Mouse (Mus musculus): ENCODE results near the gene Man1c1. TPM values are rescaled to one million over a fixed set of nuclear protein-coding genes. Genes with fewer than 3 reads are reported as not detected.

Gene Man1c1
- polyA plus RNA-seq (2012; rRNA removed) = 4.6 and 4.7 TPM in 2 replicates

- H3K27ac ChIP-seq (ENCODE audit: insufficient read depth, low read depth, low read length) = 0 out of 2 replicates have a peak within 1 kb of the TSS, but pooled peaks have one; percentile 68
- WGBS = under 1% methylated on average over 81 of the region's 81 CpGs
- H3K4me1 ChIP-seq (ENCODE audit: control insufficient read depth, insufficient read depth, low read length) = no peaks in the 10 kb centered on the region
- H3K27me3 ChIP-seq (replicated peaks; ENCODE audit: control insufficient read depth, insufficient read depth, low read length) = no peaks in the 10 kb centered on the region; the same call in 1 of the 2 replicates
- peak within 1 kb of the TSS; percentile 61 for H3K4me3 ChIP-seq (ENCODE audit: insufficient read depth, low read depth, low read length)
- TF ChIP-seq CTCF (conservative IDR thresholded peaks at IDR 0.05; ENCODE audit: insufficient read depth, insufficient read length, low read depth, low read length) = no peak
- no peak for TF ChIP-seq POLR2A (IDR thresholded peaks at IDR 0.05; ENCODE audit: low read depth, low read length)
- no peaks in the 10 kb centered on the region for H3K36me3 ChIP-seq (ENCODE audit: control insufficient read depth, insufficient read depth, low read length)
- peak; percentile 99 for DNase-seq
These were observed at the start of gene Man1c1 for GRCm38 (mm10) chr4:134703835-134704546. Gene Man1c1 (minus strand): TSS chr4:134704290.

DNA sequence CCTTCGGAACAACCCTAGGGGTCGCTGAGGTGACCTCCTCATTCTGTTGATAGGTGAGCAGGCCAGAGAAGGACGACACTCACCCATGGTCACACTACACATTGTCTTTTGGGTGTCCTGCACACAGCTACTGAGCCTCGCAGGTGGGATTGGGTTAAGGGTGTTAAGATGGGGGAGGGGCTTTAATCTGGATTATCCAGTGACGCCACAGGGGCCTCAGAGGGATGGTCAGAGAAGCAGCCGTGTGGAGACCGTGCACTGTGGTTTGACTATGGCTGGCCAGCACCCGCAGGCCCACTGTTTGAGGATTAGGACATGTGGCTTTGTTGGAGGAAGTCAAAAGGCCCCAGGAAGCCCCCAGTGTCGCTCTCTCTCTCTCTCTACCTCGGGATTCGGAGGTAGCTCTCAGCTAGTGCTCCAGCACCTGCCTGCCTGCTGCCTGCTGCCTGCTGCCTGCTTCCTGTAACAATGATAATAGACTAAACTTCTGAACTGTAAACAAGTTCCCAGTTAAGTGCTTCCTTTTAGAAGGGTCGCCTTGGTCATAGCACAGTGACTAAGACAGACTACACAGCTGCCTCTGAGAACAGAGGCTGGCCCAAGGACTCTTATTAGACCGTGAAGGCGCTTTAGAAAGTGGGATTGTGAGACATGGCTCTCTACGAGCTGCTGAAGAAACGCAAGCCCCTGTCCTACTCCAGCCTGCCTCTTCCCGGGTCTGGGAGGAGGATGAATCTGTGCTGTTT lies 49.6 kb upstream of the Man1c1 start:
- 72% methylated on average over 17 of the region's 17 CpGs for WGBS
- no peak overlapping the region for H3K27ac ChIP-seq (ENCODE audit: insufficient read depth, low read depth, low read length)
- no peak for TF ChIP-seq CTCF (conservative IDR thresholded peaks at IDR 0.05; ENCODE audit: insufficient read depth, insufficient read length, low read depth, low read length)
- TF ChIP-seq POLR2A (IDR thresholded peaks at IDR 0.05; ENCODE audit: low read depth, low read length) = no peak
- H3K4me3 ChIP-seq (ENCODE audit: insufficient read depth, low read depth, low read length) = no peak overlapping the region
- no peaks in the 10 kb centered on the region for H3K36me3 ChIP-seq (ENCODE audit: control insufficient read depth, insufficient read depth, low read length)
- H3K27me3 ChIP-seq (replicated peaks; ENCODE audit: control insufficient read depth, insufficient read depth, low read length) = no peaks in the 10 kb centered on the region
- peaks cover 5% of the 10 kb centered on the region; the same call in 1 of the 2 replicates for H3K4me1 ChIP-seq (ENCODE audit: control insufficient read depth, insufficient read depth, low read length)
- DNase-seq = no peak

- DNase-seq = no peak
- Histone ChIP-seq H3K4me3 (ENCODE audit: insufficient read depth, low read depth, low read length) (no peak overlapping the region), H3K4me1 (ENCODE audit: control insufficient read depth, insufficient read depth, low read length) (no peaks in the 10 kb centered on the region), H3K36me3 (ENCODE audit: control insufficient read depth, insufficient read depth, low read length) (no peaks in the 10 kb centered on the region), H3K27ac (ENCODE audit: insufficient read depth, low read depth, low read length) (no peak overlapping the region), H3K27me3 (replicated peaks; ENCODE audit: control insufficient read depth, insufficient read depth, low read length) (no peaks in the 10 kb centered on the region)
- WGBS = 65% methylated on average over 11 of the region's 11 CpGs
- TF ChIP-seq CTCF (conservative IDR thresholded peaks at IDR 0.05; ENCODE audit: insufficient read depth, insufficient read length, low read depth, low read length) (no peak), POLR2A (IDR thresholded peaks at IDR 0.05; ENCODE audit: low read depth, low read length) (no peak)
These were observed 48.9 kb upstream of the Man1c1 start for GRCm38 (mm10) chr4:134752911-134753426.

DNA sequence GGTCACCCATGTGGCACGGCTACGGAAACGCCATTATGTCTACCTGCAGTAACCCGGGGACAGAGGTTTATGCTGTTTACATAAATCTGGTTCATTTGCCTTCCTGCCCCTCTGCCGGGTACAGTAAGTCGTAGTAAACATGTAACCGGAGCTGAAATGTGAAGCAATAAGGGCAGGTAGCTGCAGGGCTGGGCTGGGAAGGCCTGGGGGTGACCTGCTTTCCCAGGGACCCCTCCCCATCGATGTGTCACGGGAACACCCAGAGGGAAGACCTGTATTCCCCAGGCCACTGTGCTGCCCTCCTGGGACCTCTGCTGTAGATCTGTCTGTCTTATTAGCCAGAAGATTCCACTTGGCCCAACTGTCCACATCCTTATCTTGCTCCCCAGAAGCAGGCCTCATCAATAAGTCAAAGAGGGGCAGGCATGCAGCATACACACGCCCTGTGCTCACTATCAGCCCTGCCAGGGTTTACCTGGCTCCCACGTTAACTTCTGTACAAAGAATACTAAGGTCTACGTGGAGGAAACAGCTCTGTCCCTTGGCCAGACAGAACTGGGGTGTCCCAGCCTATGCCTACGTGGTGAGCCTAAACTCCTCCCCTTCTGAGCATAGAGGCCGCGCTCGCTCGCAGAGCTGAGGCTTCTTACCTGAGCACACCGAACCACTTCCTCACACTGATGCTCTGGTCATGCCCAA lies 47.7 kb upstream of the Man1c1 start:
- H3K4me3 ChIP-seq (ENCODE audit: insufficient read depth, low read depth, low read length) = no peak overlapping the region
- TF ChIP-seq CTCF (conservative IDR thresholded peaks at IDR 0.05; ENCODE audit: insufficient read depth, insufficient read length, low read depth, low read length) (no peak), POLR2A (IDR thresholded peaks at IDR 0.05; ENCODE audit: low read depth, low read length) (no peak)
- WGBS = 73% methylated on average over 18 of the region's 18 CpGs
- no peak overlapping the region for H3K27ac ChIP-seq (ENCODE audit: insufficient read depth, low read depth, low read length)
- DNase-seq = no peak
- no peaks in the 10 kb centered on the region for H3K36me3 ChIP-seq (ENCODE audit: control insufficient read depth, insufficient read depth, low read length)
- H3K27me3 ChIP-seq (replicated peaks; ENCODE audit: control insufficient read depth, insufficient read depth, low read length) = no peaks in the 10 kb centered on the region
- H3K4me1 ChIP-seq (ENCODE audit: control insufficient read depth, insufficient read depth, low read length) = no peaks in the 10 kb centered on the region

GRCm38 (mm10) chr4:134750825-134751224 lies 46.7 kb upstream of the Man1c1 start:
- no peaks in the 10 kb centered on the region for H3K4me1 ChIP-seq (ENCODE audit: control insufficient read depth, insufficient read depth, low read length)
- no peaks in the 10 kb centered on the region for H3K27me3 ChIP-seq (replicated peaks; ENCODE audit: control insufficient read depth, insufficient read depth, low read length)
- no peaks in the 10 kb centered on the region for H3K36me3 ChIP-seq (ENCODE audit: control insufficient read depth, insufficient read depth, low read length)
- H3K4me3 ChIP-seq (ENCODE audit: insufficient read depth, low read depth, low read length) = no peak overlapping the region
- H3K27ac ChIP-seq (ENCODE audit: insufficient read depth, low read depth, low read length) = no peak overlapping the region
- WGBS = 75% methylated on average over 6 of the region's 6 CpGs
- DNase-seq = no peak
- no peak for TF ChIP-seq CTCF (conservative IDR thresholded peaks at IDR 0.05; ENCODE audit: insufficient read depth, insufficient read length, low read depth, low read length)

- no peaks in the 10 kb centered on the region for H3K36me3 ChIP-seq (ENCODE audit: control insufficient read depth, insufficient read depth, low read length)
- H3K4me1 ChIP-seq (ENCODE audit: control insufficient read depth, insufficient read depth, low read length) = no peaks in the 10 kb centered on the region
- no peak overlapping the region for H3K27ac ChIP-seq (ENCODE audit: insufficient read depth, low read depth, low read length)
- H3K4me3 ChIP-seq (ENCODE audit: insufficient read depth, low read depth, low read length) = no peak overlapping the region
- 39% methylated on average over 5 of the region's 5 CpGs for WGBS
- TF ChIP-seq POLR2A (IDR thresholded peaks at IDR 0.05; ENCODE audit: low read depth, low read length) (no peak), CTCF (conservative IDR thresholded peaks at IDR 0.05; ENCODE audit: insufficient read depth, insufficient read length, low read depth, low read length) (no peak)
- no peak for DNase-seq
- no peaks in the 10 kb centered on the region for H3K27me3 ChIP-seq (replicated peaks; ENCODE audit: control insufficient read depth, insufficient read depth, low read length)
These were observed 46.2 kb upstream of the Man1c1 start for GRCm38 (mm10) chr4:134750263-134750662.

Data from kidney, adult 2 months (tissue).